Mouse (Mus musculus) hindbrain, embryonic 13.5 days (tissue): ENCODE measurements at regions not wholly inside any gene's neighbourhood (a gene's known extent, or its start where the extent isn't known, plus 50 kb on each side); places are given as distances from the start of the nearest gene placed in this dataset.

ENCODE experiments used
- ATAC-seq: fragments of 200-750 bp; cut with Nextera tagmentation; 2 replicates; pipeline ENCODE4 v1.8.0; 2017; ENCODE audit warnings: moderate TSS enrichment; ENCODE audit not compliant: low FRiP score
- H3K27ac ChIP-seq: fragments of 300-500 bp; sonication (generic); 2 replicates; pipeline ENCODE4 v1.5.1; 2015; ENCODE audit warnings: inconsistent platforms, mild to moderate bottlenecking, moderate library complexity
- H3K27me3 ChIP-seq: fragments of 300-500 bp; sonication (generic); 2 replicates; pipeline ENCODE4 v1.6.1; 2015; ENCODE audit warnings: mild to moderate bottlenecking, inconsistent platforms
- H3K36me3 ChIP-seq: fragments of 300-500 bp; sonication (generic); 2 replicates; pipeline ENCODE4 v1.6.1; 2015; ENCODE audit warnings: mild to moderate bottlenecking, inconsistent platforms
- H3K4me1 ChIP-seq: fragments of 300-500 bp; sonication (generic); replicated peaks from 2 replicates; pipeline ENCODE4 v1.6.1; 2015; ENCODE audit warnings: inconsistent platforms
- H3K4me2 ChIP-seq: fragments of 300-500 bp; sonication (generic); 2 replicates; pipeline ENCODE4 v1.6.1; 2015; ENCODE audit warnings: inconsistent platforms, mild to moderate bottlenecking, moderate library complexity
- H3K4me3 ChIP-seq: fragments of 300-500 bp; sonication (generic); 2 replicates; pipeline ENCODE4 v1.5.1; 2015; ENCODE audit warnings: mild to moderate bottlenecking, inconsistent platforms
- H3K9ac ChIP-seq: fragments of 300-500 bp; sonication (generic); 2 replicates; pipeline ENCODE4 v1.6.1; 2015; ENCODE audit warnings: mild to moderate bottlenecking, inconsistent platforms
- H3K9me3 ChIP-seq: fragments of 300-500 bp; sonication (generic); 2 replicates; pipeline ENCODE4 v1.6.1; 2016; ENCODE audit warnings: inconsistent platforms
- WGBS: fragments of 180-500 bp; shearing (Covaris S2); methylation state at CpG from one replicate; pipeline ENCODE4 v1.1.7; 2015; 5-methylcytosine and 5-hydroxymethylcytosine counted together

GRCm38 (mm10) chr7:69578958-69579810 is 787.4 kb downstream of the Nr2f2 start:
- Histone ChIP-seq H3K4me3 (no peak overlapping the region), H3K4me1 (peaks cover 9% of the 10 kb centered on the region), H3K36me3 (no peaks in the 10 kb centered on the region), H3K27ac (no peak overlapping the region), H3K9ac (no peak overlapping the region), H3K4me2 (no peak overlapping the region), H3K27me3 (peaks cover 55% of the 10 kb centered on the region), H3K9me3 (no peaks in the 10 kb centered on the region)
- ATAC-seq = 0 out of 2 replicates have a peak, but pooled peaks have one; percentile 46
- 13% methylated on average over 18 of the region's 18 CpGs for WGBS

DNA sequence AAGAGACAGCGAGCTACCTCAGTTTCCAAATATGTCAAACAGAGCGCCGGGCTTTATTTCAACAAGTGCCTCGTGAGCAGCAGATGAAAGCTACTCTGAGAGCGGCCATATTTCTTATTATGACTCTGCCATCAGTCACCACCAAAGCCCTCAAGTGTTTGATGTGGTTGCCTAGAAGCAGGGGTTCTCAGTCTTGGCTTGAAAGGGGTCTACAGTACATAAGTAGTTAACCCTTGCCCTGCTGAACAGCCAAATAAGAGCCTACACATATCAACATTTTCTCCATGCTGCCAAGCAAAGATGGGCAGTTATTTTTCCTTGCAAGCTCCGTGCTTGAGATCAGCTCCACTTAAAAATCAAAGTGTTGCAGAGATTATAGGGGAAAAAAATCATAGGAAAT is 788.8 kb downstream of the Nr2f2 start:
- 66% methylated on average over 6 of the region's 6 CpGs for WGBS

DNA sequence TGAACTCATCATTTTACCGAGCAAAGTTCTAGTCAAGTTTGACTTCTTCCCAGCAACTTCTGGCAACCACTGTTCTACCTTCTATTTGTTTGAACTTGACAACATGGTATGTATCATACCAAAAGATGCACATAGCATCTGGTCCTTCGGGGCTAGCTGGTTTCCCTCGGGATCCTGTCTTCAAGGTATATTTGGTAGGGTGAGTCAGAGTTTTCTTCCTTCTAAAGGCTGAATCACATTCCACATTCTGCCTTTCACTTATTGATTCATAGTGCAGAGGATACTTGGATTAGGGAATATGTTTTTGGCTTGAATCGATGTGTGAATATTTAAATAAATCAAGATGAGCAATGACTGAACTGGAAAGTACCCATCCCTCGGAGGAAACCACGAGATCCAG is 789.9 kb downstream of the Nr2f2 start:
- H3K27ac ChIP-seq = no peak overlapping the region
- no peak overlapping the region for H3K9ac ChIP-seq
- ATAC-seq = no peak
- no peaks in the 10 kb centered on the region for H3K36me3 ChIP-seq
- H3K27me3 ChIP-seq = peaks cover 39% of the 10 kb centered on the region
- no peaks in the 10 kb centered on the region for H3K9me3 ChIP-seq
- no peak overlapping the region for H3K4me2 ChIP-seq
- H3K4me3 ChIP-seq = no peak overlapping the region
- peaks cover 14% of the 10 kb centered on the region for H3K4me1 ChIP-seq
- WGBS = 93% methylated on average over 6 of the region's 6 CpGs

More for the DNA sequence above, 788.8 kb downstream of the Nr2f2 start:
- no peaks in the 10 kb centered on the region for H3K9me3 ChIP-seq
- no peak overlapping the region for H3K9ac ChIP-seq
- no peaks in the 10 kb centered on the region for H3K36me3 ChIP-seq
- ATAC-seq = no peak
- no peak overlapping the region for H3K4me3 ChIP-seq
- no peak overlapping the region for H3K4me2 ChIP-seq
- H3K27ac ChIP-seq = no peak overlapping the region
- peaks cover 47% of the 10 kb centered on the region for H3K27me3 ChIP-seq
- peaks cover 14% of the 10 kb centered on the region for H3K4me1 ChIP-seq

GRCm38 (mm10) chr7:69573730-69574129 is 792.8 kb downstream of the Nr2f2 start:
- H3K4me2 ChIP-seq = no peak overlapping the region
- no peak overlapping the region for H3K4me3 ChIP-seq
- peaks cover 23% of the 10 kb centered on the region for H3K27me3 ChIP-seq
- H3K9me3 ChIP-seq = no peaks in the 10 kb centered on the region
- peaks cover 5% of the 10 kb centered on the region for H3K4me1 ChIP-seq
- H3K27ac ChIP-seq = no peak overlapping the region
- 78% methylated on average over 5 of the region's 5 CpGs for WGBS
- H3K9ac ChIP-seq = no peak overlapping the region
- H3K36me3 ChIP-seq = no peaks in the 10 kb centered on the region
- no peak for ATAC-seq

GRCm38 (mm10) chr7:69572626-69573394 is 793.7 kb downstream of the Nr2f2 start:
- H3K9me3 ChIP-seq = no peaks in the 10 kb centered on the region
- peaks cover 18% of the 10 kb centered on the region for H3K27me3 ChIP-seq
- H3K4me2 ChIP-seq = no peak overlapping the region
- 0 out of 2 replicates have a peak, but pooled peaks have one; percentile 24 for ATAC-seq
- H3K4me3 ChIP-seq = no peak overlapping the region
- H3K27ac ChIP-seq = no peak overlapping the region
- no peaks in the 10 kb centered on the region for H3K36me3 ChIP-seq
- H3K9ac ChIP-seq = no peak overlapping the region
- peaks cover 5% of the 10 kb centered on the region for H3K4me1 ChIP-seq
- 57% methylated on average over 7 of the region's 7 CpGs for WGBS

DNA sequence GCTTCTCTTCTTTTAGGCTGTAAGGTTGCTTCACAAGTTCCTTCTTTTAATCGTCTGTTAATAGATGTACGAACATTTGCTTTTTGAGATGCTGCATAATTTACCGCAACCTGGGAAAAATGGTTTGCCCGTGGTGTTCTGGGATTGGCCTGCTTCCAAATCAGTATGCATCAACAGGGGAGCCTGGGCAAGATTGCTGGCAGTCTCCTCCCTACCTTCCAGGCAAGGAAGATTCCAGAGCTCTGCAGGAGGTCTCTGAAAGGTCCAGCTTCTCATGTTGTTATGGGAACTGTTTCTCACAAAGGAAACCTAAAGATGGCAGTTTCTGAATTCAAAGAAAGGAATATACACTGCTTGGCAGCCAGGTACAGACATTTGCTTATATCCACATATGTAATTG is 799.6 kb downstream of the Nr2f2 start:
- no peaks in the 10 kb centered on the region for H3K4me1 ChIP-seq
- H3K27ac ChIP-seq = no peak overlapping the region
- H3K36me3 ChIP-seq = no peaks in the 10 kb centered on the region
- H3K4me3 ChIP-seq = no peak overlapping the region
- H3K4me2 ChIP-seq = no peak overlapping the region
- H3K9ac ChIP-seq = no peak overlapping the region
- H3K9me3 ChIP-seq = no peaks in the 10 kb centered on the region
- no peak for ATAC-seq
- H3K27me3 ChIP-seq = no peaks in the 10 kb centered on the region
- WGBS = 60% methylated on average over 4 of the region's 4 CpGs

- Histone ChIP-seq H3K36me3 (no peaks in the 10 kb centered on the region), H3K27me3 (no peaks in the 10 kb centered on the region), H3K27ac (no peak overlapping the region), H3K9ac (no peak overlapping the region), H3K4me1 (no peaks in the 10 kb centered on the region), H3K9me3 (no peaks in the 10 kb centered on the region), H3K4me3 (no peak overlapping the region), H3K4me2 (no peak overlapping the region)
- 92% methylated on average over 2 of the region's 2 CpGs for WGBS
- ATAC-seq = no peak
These were observed 802.1 kb downstream of the Nr2f2 start for GRCm38 (mm10) chr7:69564432-69564831.

DNA sequence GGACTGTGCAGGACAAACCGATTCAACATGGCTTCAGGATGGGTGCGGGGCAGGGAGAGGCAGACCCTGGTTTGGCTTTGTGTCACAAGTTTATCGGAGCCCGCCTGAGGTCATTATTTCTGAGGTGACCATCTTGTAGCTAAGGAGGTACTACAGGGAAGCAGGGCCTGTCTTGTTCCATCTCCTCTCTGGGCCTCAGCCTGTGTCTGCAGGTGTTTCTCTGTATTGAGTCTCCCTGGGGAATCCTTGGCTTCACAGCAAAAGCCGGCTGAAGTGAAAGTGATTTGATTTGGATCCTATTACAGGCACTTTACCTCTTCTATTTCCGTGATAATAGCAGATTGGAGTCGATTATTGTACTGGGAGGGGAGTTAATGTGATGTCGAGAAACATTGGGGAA is 805.7 kb upstream of the Arrdc4 start:
- ATAC-seq = no peak
- H3K27ac ChIP-seq = 0 out of 2 replicates have a peak overlapping the region, but pooled peaks have one; percentile 30
- no peaks in the 10 kb centered on the region for H3K36me3 ChIP-seq
- H3K27me3 ChIP-seq = no peaks in the 10 kb centered on the region
- no peaks in the 10 kb centered on the region for H3K9me3 ChIP-seq
- no peak overlapping the region for H3K4me3 ChIP-seq
- H3K4me2 ChIP-seq = no peak overlapping the region
- 55% methylated on average over 8 of the region's 8 CpGs for WGBS
- H3K4me1 ChIP-seq = peaks cover 11% of the 10 kb centered on the region
- H3K9ac ChIP-seq = no peak overlapping the region

DNA sequence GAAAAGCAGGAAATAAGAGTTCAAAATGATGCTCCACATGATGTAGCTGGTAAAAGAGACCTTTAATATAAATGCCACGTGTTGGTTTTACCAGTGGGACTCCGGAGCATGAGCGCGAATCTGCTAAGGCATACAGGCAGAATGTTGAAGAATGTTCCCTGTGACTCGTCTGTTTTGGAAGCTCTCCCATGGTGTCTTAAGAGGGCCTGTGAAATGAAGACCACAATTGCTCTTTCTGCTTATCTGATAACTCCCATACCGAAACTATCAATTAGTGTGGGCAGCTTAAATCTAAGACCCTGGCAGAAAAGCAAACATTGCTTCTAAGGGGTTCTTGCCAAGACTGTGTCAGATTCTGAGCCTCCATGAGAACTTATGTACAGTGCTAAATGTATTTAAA is 804.9 kb upstream of the Arrdc4 start:
- H3K4me1 ChIP-seq = peaks cover 11% of the 10 kb centered on the region

GRCm38 (mm10) chr7:69536072-69536471 is 787.0 kb upstream of the Arrdc4 start:
- Histone ChIP-seq H3K9ac (no peak overlapping the region), H3K4me3 (no peak overlapping the region), H3K4me2 (no peak overlapping the region), H3K36me3 (no peaks in the 10 kb centered on the region), H3K27me3 (no peaks in the 10 kb centered on the region), H3K9me3 (no peaks in the 10 kb centered on the region), H3K27ac (no peak overlapping the region), H3K4me1 (no peaks in the 10 kb centered on the region)
- no peak for ATAC-seq
- WGBS = 79% methylated on average over 1 of the region's 1 CpGs

More for the DNA sequence above, 804.9 kb upstream of the Arrdc4 start:
- no peak for ATAC-seq
- 86% methylated on average over 6 of the region's 6 CpGs for WGBS
- Histone ChIP-seq H3K9me3 (no peaks in the 10 kb centered on the region), H3K27me3 (no peaks in the 10 kb centered on the region), H3K4me3 (no peak overlapping the region), H3K36me3 (no peaks in the 10 kb centered on the region), H3K4me2 (no peak overlapping the region), H3K27ac (no peak overlapping the region), H3K9ac (no peak overlapping the region)

- no peak overlapping the region for H3K4me3 ChIP-seq
- H3K36me3 ChIP-seq = no peaks in the 10 kb centered on the region
- no peaks in the 10 kb centered on the region; the same call in 1 of the 2 replicates for H3K4me1 ChIP-seq
- H3K9ac ChIP-seq = no peak overlapping the region
- H3K4me2 ChIP-seq = no peak overlapping the region
- 77% methylated on average over 2 of the region's 2 CpGs for WGBS
- H3K27me3 ChIP-seq = no peaks in the 10 kb centered on the region
- ATAC-seq = no peak
- no peaks in the 10 kb centered on the region for H3K9me3 ChIP-seq
- no peak overlapping the region for H3K27ac ChIP-seq
These were observed 764.9 kb upstream of the Arrdc4 start for GRCm38 (mm10) chr7:69513966-69514365.

- Histone ChIP-seq H3K27me3 (no peaks in the 10 kb centered on the region), H3K4me1 (no peaks in the 10 kb centered on the region; the same call in 1 of the 2 replicates), H3K27ac (no peak overlapping the region), H3K4me3 (no peak overlapping the region), H3K4me2 (peak overlapping the region; percentile 16; the same call in 1 of the 2 replicates), H3K36me3 (no peaks in the 10 kb centered on the region), H3K9ac (no peak overlapping the region), H3K9me3 (no peaks in the 10 kb centered on the region)
- 58% methylated on average over 8 of the region's 8 CpGs for WGBS
- ATAC-seq = no peak
These were observed 761.3 kb upstream of the Arrdc4 start for GRCm38 (mm10) chr7:69510389-69510788.
